8 mouse cellular contexts compared by ENCODE assay signal in the genomic region with DNA sequence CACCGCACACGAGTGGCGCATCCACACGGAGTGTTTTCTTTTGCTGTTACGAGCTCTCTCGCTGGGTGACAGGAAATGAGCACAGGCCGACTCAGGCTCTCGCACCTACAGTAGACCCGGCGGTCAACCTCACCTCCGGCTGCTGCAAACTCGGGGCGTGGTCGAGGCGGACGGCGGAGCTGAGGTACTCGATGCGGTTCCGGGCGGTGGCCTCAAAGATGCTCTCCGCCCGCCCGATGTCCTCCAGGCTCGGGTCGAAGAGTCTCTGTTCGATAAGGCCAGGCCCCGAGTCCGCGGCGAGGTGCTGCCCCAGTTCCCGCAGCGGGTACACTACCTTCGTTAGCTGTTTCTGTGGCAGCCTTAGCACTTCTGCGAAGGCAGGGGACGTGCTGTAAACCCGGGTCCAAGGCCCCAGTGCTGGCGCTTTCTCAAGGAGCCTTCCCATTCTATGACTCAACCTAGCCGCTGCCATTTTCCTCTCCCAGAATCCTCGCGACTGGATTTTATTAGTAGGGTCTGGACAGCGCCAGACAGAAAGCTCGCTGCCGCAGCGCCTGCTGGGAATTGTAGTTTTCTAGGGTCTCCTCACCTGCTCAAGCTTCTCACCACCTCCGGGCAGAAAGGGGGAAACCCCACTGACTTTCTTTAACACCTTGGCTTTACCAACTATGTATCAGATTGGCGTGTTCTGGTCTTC. TPM values are rescaled to one million over a fixed set of nuclear protein-coding genes. Genes with fewer than 3 reads are reported as not detected.
A peak's percentile ranks its signal among the peaks of the same experiment; 100 is the strongest.
DNase-seq lines count a peak whose midpoint lies in the region; ATAC-seq and TF ChIP-seq lines count a peak whose summit lies in the region.

A gene (minus strand): TSS at position 498 of the 697 bp plus-strand sequence.

- 0 out of 2 replicates have a peak within 1 kb of the TSS, but pooled peaks have one; percentile 35 for H3K27ac ChIP-seq in ES-Bruce4 (ENCODE audit: insufficient read depth, low read length)
- H3K27ac ChIP-seq in forebrain, embryonic 14.5 days (ENCODE audit: low read depth, low read length), result peak within 1 kb of the TSS; percentile 92
- peak within 1 kb of the TSS; percentile 98 for H3K27ac ChIP-seq in neural tube, embryonic 15.5 days (replicated peaks)

- TF ChIP-seq POLR2A in ES-Bruce4 (IDR thresholded peaks at IDR 0.05; ENCODE audit: insufficient read depth, low read length), result no peak

- H3K4me3 ChIP-seq in ES-Bruce4 (ENCODE audit: low read depth, low read length), result peak within 1 kb of the TSS; percentile 97
- H3K4me3 ChIP-seq in forebrain, embryonic 14.5 days (ENCODE audit: low read depth, low read length), result peak within 1 kb of the TSS; percentile 76
- peak within 1 kb of the TSS; percentile 72 for H3K4me3 ChIP-seq in neural tube, embryonic 15.5 days (replicated peaks)

- no peaks in the 10 kb centered on the region for H3K4me1 ChIP-seq in ES-Bruce4 (ENCODE audit: control insufficient read depth, insufficient read depth, low read length)
- peaks cover 15% of the 10 kb centered on the region for H3K4me1 ChIP-seq in forebrain, embryonic 14.5 days (ENCODE audit: control insufficient read depth, insufficient read depth, low read length)
- peaks cover 23% of the 10 kb centered on the region for H3K4me1 ChIP-seq in neural tube, embryonic 15.5 days

- TF ChIP-seq CTCF in ES-Bruce4 (IDR thresholded peaks at IDR 0.05; ENCODE audit: low read depth, low read length), result no peak

- no peaks in the 10 kb centered on the region for H3K36me3 ChIP-seq in ES-Bruce4 (ENCODE audit: control insufficient read depth, insufficient read depth, low read length, poor library complexity, severe bottlenecking)
- H3K36me3 ChIP-seq in forebrain, embryonic 14.5 days (ENCODE audit: control insufficient read depth, insufficient read depth, low read length), result peaks cover 11% of the 10 kb centered on the region
- H3K36me3 ChIP-seq in neural tube, embryonic 15.5 days, result peaks cover 10% of the 10 kb centered on the region

- WGBS in forebrain, embryonic 14.5 days, result under 1% methylated on average over 47 of the region's 47 CpGs
- WGBS in neural tube, embryonic 15.5 days, result under 1% methylated on average over 47 of the region's 47 CpGs

- DNase-seq in forebrain, embryonic 14.5 days (ENCODE audit: low spot score), result peak; percentile 96
- peak; percentile 75 to 83 for DNase-seq in heart, postnatal 14 days
- DNase-seq in layer of hippocampus, adult 11-12 months (ENCODE audit: low spot score), result peak; percentile 85
- DNase-seq in lung, adult 18-20 months, result peak; percentile 89 to 91
- DNase-seq in testis, postnatal 14 days (ENCODE audit: low spot score), result peak; percentile 90

- H3K27me3 ChIP-seq in ES-Bruce4 (ENCODE audit: control insufficient read depth, insufficient read depth, low read length, poor library complexity, severe bottlenecking), result no peaks in the 10 kb centered on the region
- no peaks in the 10 kb centered on the region for H3K27me3 ChIP-seq in forebrain, embryonic 14.5 days (replicated peaks; ENCODE audit: control insufficient read depth, insufficient read depth, low read length)
- no peaks in the 10 kb centered on the region for H3K27me3 ChIP-seq in neural tube, embryonic 15.5 days (replicated peaks)

- H3K9me3 ChIP-seq in ES-Bruce4 (replicated peaks; ENCODE audit: control insufficient read depth, insufficient read depth, low read length, poor library complexity, severe bottlenecking), result no peaks in the 10 kb centered on the region
- no peaks in the 10 kb centered on the region for H3K9me3 ChIP-seq in forebrain, embryonic 14.5 days (replicated peaks; ENCODE audit: control insufficient read depth, low read length)
- no peaks in the 10 kb centered on the region for H3K9me3 ChIP-seq in neural tube, embryonic 15.5 days (replicated peaks)

- peak; percentile 94 for ATAC-seq in cerebellum, adult (ENCODE audit: insufficient number of reproducible peaks, low FRiP score, low TSS enrichment)
- ATAC-seq in forebrain, embryonic 14.5 days, result peak; percentile 96
- peak; percentile 97 for ATAC-seq in neural tube, embryonic 15.5 days (ENCODE audit: low FRiP score)

- intact Hi-C loops in heart, postnatal 14 days (cut with DNase I), result loop anchor here (5.0 kb wide), 1 partner anchor 346 kb away; a partner anchor contains a TSS

- peak within 1 kb of the TSS; percentile 69 for H3K9ac ChIP-seq in ES-Bruce4 (ENCODE audit: low read depth, poor library complexity, severe bottlenecking)
- H3K9ac ChIP-seq in forebrain, embryonic 14.5 days (ENCODE audit: low read length), result peak within 1 kb of the TSS; percentile 82
- peak within 1 kb of the TSS; percentile 90 for H3K9ac ChIP-seq in neural tube, embryonic 15.5 days (replicated peaks)

- H3K4me2 ChIP-seq in forebrain, embryonic 14.5 days (ENCODE audit: low read length), result peak within 1 kb of the TSS; percentile 64
- peak within 1 kb of the TSS; percentile 80 for H3K4me2 ChIP-seq in neural tube, embryonic 15.5 days

- TF ChIP-seq EP300 in ES-Bruce4 (IDR thresholded peaks at IDR 0.05; ENCODE audit: insufficient read depth, low read depth, low read length), result no peak

RNA-seq across cellular contexts. Expression of the gene that starts here (rescaled TPM):
- 15.3 and 17.3 TPM in 2 replicates for polyA plus RNA-seq in ES-Bruce4 (2011; ENCODE audit: insufficient read depth, insufficient read length, low read depth, missing spikeins)
- polyA plus RNA-seq in forebrain, embryonic 14.5 days (2014; fragmentation: Nextera tagmentation; extraction: Ambion mirVana), result 38.0 and 45.5 TPM in 2 replicates
- 10 to 100 TPM; 10.2 to 12.5 TPM for total RNA-seq in heart, postnatal 14 days (2021)
- 35.3 and 36.1 TPM in 2 replicates for polyA plus RNA-seq in neural tube, embryonic 15.5 days (2015; fragmentation: Nextera tagmentation; extraction: Ambion mirVana)

Comparison
In these comparisons a context has a peak if more than half of its experiments do, and no peak if none do; other contexts are left out.
1. Peak in every context shown above with its lines: DNase-seq, ATAC-seq, H3K4me3 ChIP-seq and H3K27ac ChIP-seq.
2. H3K27ac ChIP-seq: peak in every context shown above with its lines; median percentile 98 in neural tube, embryonic 15.5 days; 92 in forebrain, embryonic 14.5 days; 35 in ES-Bruce4.